Mouse (Mus musculus): ENCODE measurements around the gene Tspyl3.

GRCm38 (mm10) chr2:153179961-153180360 is 45.3 kb downstream of the Tspyl3 start:
- no peak for TF ChIP-seq CTCF (IDR thresholded peaks at IDR 0.05; ENCODE audit: low read depth)
- no peak for TF ChIP-seq EP300 (IDR thresholded peaks at IDR 0.05; ENCODE audit: low read depth)

Measured in liver, postnatal 0 days (tissue).